Mouse (Mus musculus) MEL (cell line): ENCODE results near the gene Immp2l. TPM values are rescaled to one million over a fixed set of nuclear protein-coding genes. Genes with fewer than 3 reads are reported as not detected.

Source experiments
- DNase-seq: peaks from one replicate; pipeline ENCODE4 v3.0.0; 2011; ENCODE audit warnings: low read depth, low spot score
- H3K27ac ChIP-seq: 2 replicates; pipeline ENCODE4 v1.5.1; 2012; ENCODE audit warnings: low read depth, mild to moderate bottlenecking, control low read depth, low read length, moderate library complexity; ENCODE audit not compliant: control insufficient read depth
- H3K27me3 ChIP-seq, 2 experiments: fragments of 150-350 bp in 1 of 2; sonication (generic) in 1 of 2; 2 replicates each; pipeline ENCODE4 v1.6.1; 2012; ENCODE audit warnings: low read length in 2 of 2, mild to moderate bottlenecking in 2 of 2, improper control_type of control experiment in 1 of 2, moderate library complexity in 1 of 2; ENCODE audit not compliant: insufficient read depth in 2 of 2, control insufficient read depth in 1 of 2
- H3K36me3 ChIP-seq, 2 experiments: 2 replicates each; pipeline ENCODE4 v1.6.1; 2012 to 2014; ENCODE audit warnings: low read length in 2 of 2, improper control_type of control experiment in 1 of 2, inconsistent platforms in 1 of 2, mild to moderate bottlenecking in 1 of 2; ENCODE audit not compliant: insufficient read depth in 2 of 2, control insufficient read depth in 1 of 2
- H3K4me1 ChIP-seq, 2 experiments: fragments of 150-350 bp in 1 of 2; sonication (generic) in 1 of 2; 2 replicates each; pipeline ENCODE4 v1.6.1; 2012; ENCODE audit warnings: low read length in 2 of 2, improper control_type of control experiment in 1 of 2, mild to moderate bottlenecking in 1 of 2; ENCODE audit not compliant: insufficient read depth in 2 of 2, control insufficient read depth in 1 of 2
- H3K4me3 ChIP-seq, 2 experiments: fragments of 150-350 bp in 1 of 2; sonication (generic) in 1 of 2; 2 replicates each; pipeline ENCODE4 v1.5.1; 2012; ENCODE audit warnings: low read depth in 2 of 2, low read length in 2 of 2, mild to moderate bottlenecking in 2 of 2, moderate library complexity in 2 of 2, control low read depth in 1 of 2, improper control_type of control experiment in 1 of 2; ENCODE audit not compliant: control insufficient read depth in 1 of 2, insufficient read depth in 1 of 2
- H3K79me2 ChIP-seq: 2 replicates; pipeline ENCODE4 v1.6.1; 2012; ENCODE audit warnings: mild to moderate bottlenecking, low read length, moderate library complexity; ENCODE audit not compliant: control insufficient read depth, poor library complexity, insufficient read depth
- H3K9ac ChIP-seq: 2 replicates; pipeline ENCODE4 v1.6.1; 2012; ENCODE audit warnings: low read depth, mild to moderate bottlenecking, control low read depth, low read length, moderate library complexity; ENCODE audit not compliant: control insufficient read depth, poor library complexity, severe bottlenecking
- H3K9me3 ChIP-seq: fragments of 150-350 bp; sonication (generic); replicated peaks from 2 replicates; pipeline ENCODE4 v1.6.1; 2012; ENCODE audit warnings: mild to moderate bottlenecking, low read length, improper control_type of control experiment, moderate library complexity; ENCODE audit not compliant: insufficient read depth
- CHD1 ChIP-seq: IDR thresholded peaks from 2 replicates; pipeline ENCODE4 v1.6.1; 2012; ENCODE audit warnings: low read depth, mild to moderate bottlenecking, inconsistent platforms, low read length, improper control_type of control experiment
- CHD2 ChIP-seq: IDR thresholded peaks from 2 replicates; pipeline ENCODE4 v1.6.1; 2011; ENCODE audit warnings: low read length, improper control_type of control experiment
- E2F4 ChIP-seq: IDR thresholded peaks from 2 replicates; pipeline ENCODE4 v1.6.1; 2011; ENCODE audit warnings: low read depth, low read length, improper control_type of control experiment, borderline replicate concordance
- EP300 ChIP-seq, 2 experiments: IDR thresholded peaks; 2 replicates each; pipeline ENCODE4 v1.6.1; 2011; ENCODE audit warnings: improper control_type of control experiment in 2 of 2, low read length in 2 of 2, low read depth in 1 of 2, mild to moderate bottlenecking in 1 of 2
- GATA1 ChIP-seq: IDR thresholded peaks from 2 replicates; pipeline ENCODE4 v1.6.1; 2011; ENCODE audit warnings: low read depth, low read length, improper control_type of control experiment
- JUND ChIP-seq: IDR thresholded peaks from 2 replicates; pipeline ENCODE4 v1.6.1; 2011; ENCODE audit warnings: low read depth, mild to moderate bottlenecking, improper control_type of control experiment, low read length
- KAT2A ChIP-seq: conservative IDR thresholded peaks from 2 replicates; pipeline ENCODE4 v1.6.1; 2012; ENCODE audit warnings: low read depth, low read length, improper control_type of control experiment, inconsistent platforms
- MAFK ChIP-seq: IDR thresholded peaks from 2 replicates; pipeline ENCODE4 v1.6.1; 2011; ENCODE audit warnings: low read depth, mild to moderate bottlenecking, low read length, improper control_type of control experiment, borderline replicate concordance
- MXI1 ChIP-seq: IDR thresholded peaks from 2 replicates; pipeline ENCODE4 v1.6.1; 2011; ENCODE audit warnings: mild to moderate bottlenecking, low read depth, low read length, improper control_type of control experiment
- MYB ChIP-seq: IDR thresholded peaks from 2 replicates; pipeline ENCODE4 v1.6.1; 2011; ENCODE audit warnings: mild to moderate bottlenecking, low read depth, low read length, improper control_type of control experiment
- MYC ChIP-seq: IDR thresholded peaks from 2 replicates; pipeline ENCODE4 v1.6.1; 2011; ENCODE audit warnings: low read depth, mild to moderate bottlenecking, low read length, improper control_type of control experiment, moderate library complexity
- NRF1 ChIP-seq: IDR thresholded peaks from 2 replicates; pipeline ENCODE4 v1.6.1; 2014; ENCODE audit warnings: low read depth, mild to moderate bottlenecking, inconsistent platforms, low read length, improper control_type of control experiment, moderate library complexity; ENCODE audit not compliant: poor library complexity, insufficient read depth, severe bottlenecking
- POLR2AphosphoS2 ChIP-seq: IDR thresholded peaks from 2 replicates; pipeline ENCODE4 v1.6.1; 2011; ENCODE audit warnings: low read length, improper control_type of control experiment
- RAD21 ChIP-seq: IDR thresholded peaks from 2 replicates; pipeline ENCODE4 v1.6.1; 2011; ENCODE audit warnings: mild to moderate bottlenecking, low read depth, low read length, improper control_type of control experiment
- SIN3A ChIP-seq: IDR thresholded peaks from 2 replicates; pipeline ENCODE4 v1.6.1; 2012; ENCODE audit warnings: low read length, improper control_type of control experiment, inconsistent platforms
- TBP ChIP-seq: IDR thresholded peaks from 2 replicates; pipeline ENCODE4 v1.8.0; 2011; ENCODE audit warnings: low read depth, low read length, improper control_type of control experiment
- ZMIZ1 ChIP-seq: IDR thresholded peaks from 2 replicates; pipeline ENCODE4 v1.6.1; 2012; ENCODE audit warnings: low read depth, mild to moderate bottlenecking, inconsistent platforms, low read length, improper control_type of control experiment, moderate library complexity
- polyA plus RNA-seq, 2 experiments: library from polyadenylated mRNA; stranded (reverse) in 1 of 2; unstranded in 1 of 2; fragments of >175 nt in 1 of 2; fragments of >200 nt in 1 of 2; gene quantifications; 2 replicates each; pipeline versions ENCODE4 v1.2.1 to v1.2.4; 2012; ENCODE audit warnings: low replicate concordance in 2 of 2, low read depth in 1 of 2; ENCODE audit not compliant: insufficient read length in 2 of 2, insufficient read depth in 1 of 2, missing spikeins in 1 of 2
- total RNA-seq: library from RNA; depleted of rRNA; stranded (reverse); fragments of 300-350 nt; gene quantifications from 2 replicates; pipeline ENCODE4 v1.2.3, GENCODE M21; 2012

Gene Immp2l
- total and polyA plus RNA-seq, 3 experiments, result 4.0 to 5.0 TPM; not detected in 1

- no peak for TF ChIP-seq ZMIZ1
- no peak for TF ChIP-seq RAD21
- TF ChIP-seq MYC, result no peak
- TF ChIP-seq MXI1, result no peak
- no peak for TF ChIP-seq MYB
- TF ChIP-seq E2F4, result no peak
- no peak for TF ChIP-seq POLR2AphosphoS2
- TF ChIP-seq JUND, result no peak
- no peak for TF ChIP-seq EP300 (IDR thresholded peaks at IDR 0.05; ENCODE audit: low read depth in 1 of 2, low read length in 2 of 2)
- TF ChIP-seq MAFK, result no peak
- Histone ChIP-seq H3K79me2 (no peaks in the 10 kb centered on the region), H3K27ac (no peak overlapping the region), H3K4me1 (no peaks in the 10 kb centered on the region), H3K27me3 (no peaks in the 10 kb centered on the region), H3K9me3 (no peaks in the 10 kb centered on the region), H3K36me3 (no peaks in the 10 kb centered on the region), H3K9ac (no peak overlapping the region), H3K4me3 (no peak overlapping the region)
- no peak for DNase-seq
Observed at GRCm38 (mm10) chr12:41468374-41468991, 444.6 kb downstream of the Immp2l start.

- no peaks in the 10 kb centered on the region for H3K4me1 ChIP-seq
- H3K79me2 ChIP-seq, result no peaks in the 10 kb centered on the region
- no peaks in the 10 kb centered on the region for H3K36me3 ChIP-seq
- no peak overlapping the region for H3K4me3 ChIP-seq
- TF ChIP-seq KAT2A (no peak), POLR2AphosphoS2 (no peak), TBP (no peak), CHD2 (no peak), NRF1 (no peak), CHD1 (no peak), GATA1 (no peak), SIN3A (no peak)
- DNase-seq, result no peak
- no peaks in the 10 kb centered on the region for H3K9me3 ChIP-seq
- H3K9ac ChIP-seq, result no peak overlapping the region
- H3K27ac ChIP-seq, result no peak overlapping the region
- H3K27me3 ChIP-seq, result no peaks in the 10 kb centered on the region
Observed at GRCm38 (mm10) chr12:41469096-41469801, 445.4 kb downstream of the Immp2l start.
